Mouse (Mus musculus) midbrain, embryonic 10.5 days (tissue): ENCODE data around the gene Tyk2. TPM values are rescaled to one million over a fixed set of nuclear protein-coding genes. Genes with fewer than 3 reads are reported as not detected.

Experiments
- DNase-seq: peaks from one replicate; pipeline ENCODE4 v3.0.0-alpha.2; 2017; ENCODE audit warnings: low spot score
- H3K27ac ChIP-seq: fragments of 300-500 bp; sonication (generic); replicated peaks from 2 replicates; pipeline ENCODE4 v1.5.1; 2016; ENCODE audit warnings: mild to moderate bottlenecking
- H3K27me3 ChIP-seq: fragments of 300-500 bp; sonication (generic); 2 replicates; pipeline ENCODE4 v1.6.1; 2016; ENCODE audit warnings: low read depth, mild to moderate bottlenecking; ENCODE audit not compliant: poor library complexity, severe bottlenecking
- H3K36me3 ChIP-seq: fragments of 300-500 bp; sonication (generic); 2 replicates; pipeline ENCODE4 v1.6.1; 2016; ENCODE audit warnings: mild to moderate bottlenecking, moderate library complexity
- H3K4me1 ChIP-seq: fragments of 300-500 bp; sonication (generic); 2 replicates; pipeline ENCODE4 v1.6.1; 2016
- H3K4me3 ChIP-seq: fragments of 300-500 bp; sonication (generic); 2 replicates; pipeline ENCODE4 v1.5.1; 2016; ENCODE audit warnings: mild to moderate bottlenecking, moderate library complexity
- H3K9me3 ChIP-seq: fragments of 300-500 bp; sonication (generic); replicated peaks from 2 replicates; pipeline ENCODE4 v1.6.1; 2016; ENCODE audit warnings: mild to moderate bottlenecking
- WGBS: fragments of 180-500 bp; shearing (Covaris S2); methylation state at CpG from one replicate; pipeline ENCODE4 v1.1.7; 2016; 5-methylcytosine and 5-hydroxymethylcytosine counted together
- polyA plus RNA-seq: library from polyadenylated mRNA; unstranded; fragments of >200 nt; fragmentation: Nextera tagmentation; extraction: Ambion mirVana; gene quantifications from 2 replicates; pipeline ENCODE4 v1.2.1, GENCODE M21; 2016

Gene Tyk2
- polyA plus RNA-seq, 1 experiment from 2014 or later = 13.6 TPM

DNA sequence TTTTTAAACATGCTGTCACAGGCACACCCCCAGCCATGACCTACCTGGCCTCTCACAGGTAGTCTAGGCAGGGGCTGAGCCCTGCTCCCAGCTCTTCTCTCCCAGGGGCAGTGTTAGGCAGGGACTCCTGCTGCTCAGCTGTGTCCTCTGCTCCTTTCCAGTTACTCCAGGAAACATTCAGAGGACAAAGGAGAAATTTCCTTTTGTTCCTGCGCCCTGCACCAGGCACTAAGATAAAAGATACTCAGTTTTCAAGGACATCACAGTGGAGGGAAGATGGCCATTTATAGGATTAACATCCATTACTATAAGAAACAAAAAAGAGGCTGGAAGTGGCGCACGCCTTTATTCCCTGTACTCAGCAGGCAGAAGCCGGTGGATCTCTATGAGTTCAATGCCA, 35.1 kb downstream of the Tyk2 start:
- Histone ChIP-seq H3K4me3 (no peak overlapping the region), H3K4me1 (peaks cover 29% of the 10 kb centered on the region), H3K36me3 (peaks cover 8% of the 10 kb centered on the region), H3K27ac (no peak overlapping the region), H3K27me3 (no peaks in the 10 kb centered on the region), H3K9me3 (no peaks in the 10 kb centered on the region)
- no peak for DNase-seq
- WGBS = 80% methylated on average over 4 of the region's 4 CpGs

DNA sequence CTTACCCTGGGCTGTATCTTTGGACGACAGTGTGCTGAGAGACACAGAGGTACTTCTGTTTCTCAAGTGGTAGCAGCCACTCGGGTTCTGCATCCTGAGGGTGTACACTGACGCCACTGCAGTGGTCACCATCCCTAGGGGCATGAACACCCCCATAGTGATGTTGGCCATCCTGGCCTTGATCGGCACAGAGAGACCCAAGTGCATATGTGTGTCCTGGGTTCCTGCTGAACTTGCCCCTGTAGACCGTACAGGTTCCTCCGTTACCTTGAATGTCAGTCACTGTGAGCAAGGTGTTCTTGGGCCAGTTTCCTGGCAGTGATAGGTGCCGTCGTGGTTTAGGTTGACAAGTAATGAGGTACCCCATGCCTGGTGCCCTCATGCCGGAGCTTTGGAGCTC, 37.6 kb downstream of the Tyk2 start:
- H3K4me3 ChIP-seq = no peak overlapping the region
- DNase-seq = no peak
- peaks cover 32% of the 10 kb centered on the region for H3K4me1 ChIP-seq
- no peak overlapping the region for H3K27ac ChIP-seq
- WGBS = 96% methylated on average over 9 of the region's 9 CpGs
- H3K27me3 ChIP-seq = no peaks in the 10 kb centered on the region
- peaks cover 30% of the 10 kb centered on the region for H3K36me3 ChIP-seq
- H3K9me3 ChIP-seq = no peaks in the 10 kb centered on the region

DNA sequence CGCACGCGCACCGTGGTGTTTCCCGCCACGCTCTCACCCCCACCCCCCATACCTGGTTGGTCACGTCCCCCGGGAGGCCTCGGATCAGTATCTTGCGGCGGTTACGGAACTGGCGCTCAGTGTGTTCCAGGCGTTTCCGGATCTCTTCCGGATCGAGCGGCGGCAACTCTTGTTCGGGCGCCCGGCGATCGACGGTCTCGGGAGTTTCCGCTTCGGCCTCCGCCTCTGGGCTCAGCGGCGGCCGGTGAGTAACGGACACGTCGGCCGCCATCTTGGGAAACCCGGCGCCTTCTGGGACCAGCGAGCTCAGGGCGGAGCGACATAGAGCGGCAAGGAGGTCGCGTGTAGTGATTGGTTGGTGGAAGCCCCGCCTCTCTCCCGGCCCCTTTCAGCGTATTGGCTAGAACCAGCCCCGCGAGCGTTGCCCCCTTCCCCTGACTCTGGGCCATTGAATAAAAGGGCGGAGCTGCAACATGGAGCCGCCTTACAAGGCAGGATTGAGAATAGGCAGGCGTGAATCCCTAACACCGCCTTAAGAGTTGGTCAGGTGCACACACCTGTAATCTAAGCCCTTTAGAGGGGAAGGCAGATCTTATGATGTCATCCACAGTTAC, 39.2 kb downstream of the Tyk2 start, which contains the start of the genes Gm38431 and Raver1:
Gene Gm38431, minus strand, starts transcription at position 291 of the 614 bp plus-strand sequence.
Gene Raver1, minus strand, starts transcription at position 302 of the 614 bp plus-strand sequence.
- Histone ChIP-seq H3K27ac (peak within 1 kb of the TSS; percentile 97), H3K36me3 (peaks cover 46% of the 10 kb centered on the region), H3K27me3 (no peaks in the 10 kb centered on the region), H3K4me3 (peak within 1 kb of the TSS; percentile 81), H3K4me1 (peaks cover 32% of the 10 kb centered on the region), H3K9me3 (no peaks in the 10 kb centered on the region)
- WGBS = under 1% methylated on average over 54 of the region's 54 CpGs
- DNase-seq = peak; percentile 98

DNA sequence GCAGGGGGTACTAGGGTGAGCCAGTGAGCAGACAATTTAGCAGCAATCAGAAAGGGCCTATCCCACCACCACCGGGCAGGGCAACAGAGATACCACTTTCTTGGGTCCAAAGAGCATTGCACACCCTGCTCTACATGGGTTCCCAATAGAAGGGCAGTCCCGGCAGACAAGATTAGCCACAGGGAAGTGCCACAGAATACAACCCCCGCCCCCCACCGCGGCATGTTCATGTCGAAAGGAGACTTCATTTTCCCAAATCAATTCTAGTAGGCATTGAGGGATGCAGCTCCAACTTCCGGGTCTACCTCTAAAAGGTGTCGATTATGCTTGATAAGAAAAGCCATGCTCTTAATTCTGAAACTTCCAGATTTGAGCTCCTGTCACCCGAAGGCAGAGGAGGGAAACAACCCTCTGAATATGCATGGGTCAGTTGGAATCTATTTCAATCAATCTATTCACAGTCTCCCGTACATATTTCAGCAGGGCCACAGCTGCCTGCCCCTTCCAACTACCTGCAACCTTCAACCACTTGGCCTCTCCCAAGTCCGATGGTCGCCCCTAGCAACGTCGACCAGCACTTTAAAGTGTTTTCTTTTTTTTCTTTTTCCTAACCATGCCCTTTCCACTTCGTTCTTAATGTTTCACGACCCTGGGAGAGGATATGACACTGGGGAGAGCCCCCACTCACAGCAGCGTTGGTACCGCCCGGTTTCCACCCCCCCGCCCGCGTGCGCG, 39.9 kb downstream of the Tyk2 start:
- H3K27ac ChIP-seq = peak overlapping the region; percentile 97
- H3K27me3 ChIP-seq = no peaks in the 10 kb centered on the region
- 5% methylated on average over 24 of the region's 24 CpGs for WGBS
- H3K4me1 ChIP-seq = peaks cover 32% of the 10 kb centered on the region
- H3K9me3 ChIP-seq = no peaks in the 10 kb centered on the region
- peaks cover 53% of the 10 kb centered on the region for H3K36me3 ChIP-seq
- peak overlapping the region; percentile 81 for H3K4me3 ChIP-seq
- DNase-seq = peak; percentile 20

DNA sequence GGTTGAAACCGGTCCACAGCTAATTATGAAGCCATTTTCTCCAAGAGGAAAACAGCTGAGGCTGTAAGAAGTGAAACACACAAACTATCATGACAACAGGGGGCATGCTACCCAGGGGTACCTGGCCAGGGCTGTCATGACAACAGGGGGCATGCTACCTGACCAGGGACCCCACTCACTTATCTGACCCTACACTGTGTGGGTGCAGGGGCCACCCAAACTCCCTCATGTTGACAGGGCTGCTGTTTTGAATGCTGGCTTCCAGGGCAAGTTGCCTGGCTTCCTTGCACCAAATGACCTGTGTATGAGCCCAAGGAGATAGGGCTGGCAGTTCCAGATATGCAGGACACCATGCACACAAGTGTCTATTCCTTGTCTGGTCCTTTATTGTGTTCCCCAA, 40.5 kb downstream of the Tyk2 start:
- H3K4me1 ChIP-seq = peaks cover 28% of the 10 kb centered on the region
- H3K9me3 ChIP-seq = no peaks in the 10 kb centered on the region
- H3K27ac ChIP-seq = peak overlapping the region; percentile 97; the same call in 1 of the 2 replicates
- WGBS = 90% methylated on average over 1 of the region's 1 CpGs
- DNase-seq = no peak
- no peaks in the 10 kb centered on the region for H3K27me3 ChIP-seq
- H3K36me3 ChIP-seq = peaks cover 59% of the 10 kb centered on the region
- H3K4me3 ChIP-seq = peak overlapping the region; percentile 81

DNA sequence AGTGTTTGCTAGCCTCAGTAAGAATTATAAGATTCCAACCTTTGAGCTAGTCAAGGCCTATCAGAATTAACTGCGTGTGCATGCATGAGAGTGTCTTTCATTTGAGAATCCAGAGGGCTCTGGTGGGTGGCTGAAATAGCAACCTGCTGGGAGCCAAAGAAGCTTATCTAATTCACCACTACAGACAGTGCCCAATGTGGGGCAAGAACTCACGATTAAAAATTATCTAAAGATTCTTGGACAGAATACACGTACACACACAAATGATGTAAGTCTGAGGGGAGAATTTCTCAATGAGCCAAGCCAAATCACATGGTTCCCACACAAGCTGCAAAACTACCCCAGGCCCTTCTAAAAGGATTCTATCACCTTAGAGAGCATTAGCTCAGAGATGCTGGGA, 47.7 kb downstream of the Tyk2 start:
- Histone ChIP-seq H3K9me3 (no peaks in the 10 kb centered on the region), H3K27me3 (no peaks in the 10 kb centered on the region), H3K4me3 (no peak overlapping the region), H3K36me3 (peaks cover 99% of the 10 kb centered on the region), H3K27ac (no peak overlapping the region), H3K4me1 (no peaks in the 10 kb centered on the region)
- DNase-seq = no peak
- WGBS = 91% methylated on average over 3 of the region's 3 CpGs

DNA sequence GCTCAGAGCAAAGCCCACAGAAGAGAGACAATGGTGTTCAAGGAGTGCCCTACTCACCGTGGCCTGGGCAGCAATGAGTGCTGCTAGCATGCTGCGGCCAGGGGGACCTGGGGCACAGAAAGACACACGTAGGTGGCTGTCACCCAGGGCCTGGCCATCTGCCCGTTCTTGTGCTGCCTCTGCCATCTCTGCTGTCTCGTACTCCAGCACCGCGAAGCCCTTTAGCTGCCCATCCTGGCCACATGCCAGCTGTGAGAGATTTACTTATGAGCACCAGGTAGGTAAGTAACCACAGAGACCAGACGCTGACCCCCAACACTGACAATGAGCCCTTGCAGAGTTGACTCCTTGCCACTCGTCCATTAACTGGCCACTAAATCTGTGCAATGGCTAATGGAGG, 49.9 kb downstream of the Tyk2 start:
- DNase-seq = no peak
- no peaks in the 10 kb centered on the region for H3K27me3 ChIP-seq
- H3K4me3 ChIP-seq = no peak overlapping the region
- no peaks in the 10 kb centered on the region for H3K9me3 ChIP-seq
- 93% methylated on average over 9 of the region's 9 CpGs for WGBS
- no peaks in the 10 kb centered on the region for H3K4me1 ChIP-seq
- H3K27ac ChIP-seq = no peak overlapping the region
- peaks cover 99% of the 10 kb centered on the region for H3K36me3 ChIP-seq

DNA sequence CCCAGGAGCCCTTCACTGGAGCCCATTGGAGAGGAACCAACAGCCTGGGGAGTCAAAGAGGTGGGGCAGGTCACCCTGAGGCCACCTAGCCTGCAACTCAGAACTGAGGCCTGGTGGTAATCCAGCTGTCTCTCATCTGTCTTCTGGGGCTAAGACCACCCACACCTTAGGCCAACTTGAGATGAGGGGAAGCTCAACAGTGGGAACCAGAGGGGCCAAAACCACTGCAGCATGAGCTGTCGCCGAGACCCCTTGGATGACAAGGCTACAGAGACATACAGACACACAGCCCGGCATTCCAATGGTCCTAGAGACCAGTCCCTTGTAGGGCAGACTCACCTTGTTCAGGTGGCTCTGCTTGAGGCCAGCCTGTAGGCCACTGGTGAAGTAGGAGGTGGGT, 55.4 kb downstream of the Tyk2 start:
- no peaks in the 10 kb centered on the region for H3K9me3 ChIP-seq
- no peaks in the 10 kb centered on the region for H3K27me3 ChIP-seq
- 91% methylated on average over 3 of the region's 3 CpGs for WGBS
- H3K4me1 ChIP-seq = peaks cover 23% of the 10 kb centered on the region
- no peak for DNase-seq
- H3K4me3 ChIP-seq = no peak overlapping the region
- H3K36me3 ChIP-seq = peaks cover 80% of the 10 kb centered on the region
- H3K27ac ChIP-seq = no peak overlapping the region

DNA sequence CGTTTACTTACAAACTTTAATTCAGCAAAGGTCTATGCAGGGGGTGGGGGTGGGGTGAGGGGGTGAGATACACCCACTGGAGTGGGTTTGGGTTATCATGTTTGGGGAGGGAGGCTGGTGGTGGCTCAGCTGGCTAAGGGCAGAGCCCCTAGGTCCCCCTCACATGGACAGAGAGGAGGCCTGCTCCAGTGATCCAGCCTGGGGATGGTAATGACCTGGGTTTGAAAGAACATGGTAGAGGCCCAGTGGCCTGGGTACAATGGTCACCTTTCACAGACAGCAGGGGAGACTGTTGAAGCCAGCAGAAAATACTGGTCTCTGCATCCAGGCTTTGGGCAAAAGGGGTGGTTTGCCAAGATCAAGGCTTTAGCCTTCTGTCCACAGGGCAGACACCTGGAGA, 56.9 kb downstream of the Tyk2 start:
- Histone ChIP-seq H3K4me3 (peak overlapping the region; percentile 69; the same call in 1 of the 2 replicates), H3K27me3 (no peaks in the 10 kb centered on the region), H3K36me3 (peaks cover 80% of the 10 kb centered on the region), H3K4me1 (peaks cover 23% of the 10 kb centered on the region), H3K9me3 (no peaks in the 10 kb centered on the region), H3K27ac (no peak overlapping the region)
- 94% methylated on average over 1 of the region's 1 CpGs for WGBS
- no peak for DNase-seq

DNA sequence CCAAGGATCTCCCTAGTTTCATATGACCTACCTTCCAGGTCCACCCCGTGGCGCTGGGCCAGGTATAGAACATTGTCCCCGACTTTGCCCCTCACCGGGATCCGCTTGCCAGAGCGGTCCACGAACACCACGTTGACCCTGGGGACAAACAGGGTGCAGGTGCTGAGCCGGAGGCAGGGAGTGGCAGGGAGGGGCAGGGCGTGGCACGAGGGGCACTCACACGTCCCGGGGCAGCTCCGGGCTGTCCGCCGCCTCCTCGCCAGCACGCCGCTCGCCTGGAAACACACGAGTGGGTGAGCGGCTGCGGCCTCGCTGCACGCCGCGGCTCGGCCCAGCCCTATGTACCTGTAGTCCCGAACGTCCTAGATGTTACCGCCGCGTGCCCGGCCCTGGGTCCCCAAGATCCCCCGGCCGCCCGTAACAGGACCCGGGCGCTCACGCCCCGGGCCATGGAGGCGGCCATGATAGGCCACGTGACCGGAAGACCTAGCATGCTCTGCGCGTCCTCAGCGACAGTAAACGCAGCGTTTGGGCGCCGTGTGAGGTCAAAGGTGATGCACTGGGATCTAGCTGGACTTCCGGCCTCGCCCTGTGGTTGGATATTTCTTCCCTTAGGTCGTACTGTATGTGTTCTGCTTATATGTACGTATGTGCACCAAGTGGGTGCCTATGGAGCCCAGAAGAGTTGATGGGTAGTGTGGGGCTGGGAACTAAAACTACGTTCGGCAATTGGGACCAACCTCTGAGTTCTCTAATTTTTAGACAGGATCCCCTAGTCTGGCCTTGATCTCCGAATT, 57.8 kb downstream of the Tyk2 start, which contains the start of the genes Gm49373 and Fdx1l:
Gene Gm49373, minus strand, starts transcription at position 53 of the 797 bp plus-strand sequence.
Gene Fdx1l, minus strand, starts transcription at position 571 of the 797 bp plus-strand sequence.
- Histone ChIP-seq H3K27me3 (no peaks in the 10 kb centered on the region), H3K36me3 (peaks cover 74% of the 10 kb centered on the region), H3K9me3 (no peaks in the 10 kb centered on the region), H3K4me1 (peaks cover 23% of the 10 kb centered on the region), H3K4me3 (peak within 1 kb of the TSS; percentile 69), H3K27ac (peak within 1 kb of the TSS; percentile 80)
- WGBS = 3% methylated on average over 58 of the region's 58 CpGs
- peak; percentile 90 for DNase-seq

DNA sequence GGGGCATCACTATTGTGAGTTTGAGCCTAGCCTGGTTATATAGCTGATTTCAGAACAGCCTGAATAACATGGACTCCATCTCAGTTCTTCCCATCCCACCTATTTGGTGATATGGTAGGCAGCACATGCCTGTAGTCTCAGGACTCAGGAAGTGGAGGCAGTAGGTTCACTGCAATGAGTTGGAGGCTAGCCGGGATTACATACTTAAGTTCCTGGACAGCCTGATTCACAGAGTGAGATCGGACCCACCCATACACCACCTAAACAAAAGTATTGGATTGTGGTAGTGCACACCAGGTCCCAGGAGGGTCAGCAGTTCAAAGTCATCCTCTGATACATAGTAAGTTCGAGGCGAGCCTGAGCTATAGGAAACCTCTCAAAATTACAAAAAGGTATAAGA, 58.4 kb downstream of the Tyk2 start:
- Histone ChIP-seq H3K4me1 (peaks cover 23% of the 10 kb centered on the region), H3K27ac (peak overlapping the region; percentile 80), H3K4me3 (peak overlapping the region; percentile 69), H3K9me3 (no peaks in the 10 kb centered on the region), H3K27me3 (no peaks in the 10 kb centered on the region), H3K36me3 (peaks cover 74% of the 10 kb centered on the region)
- DNase-seq = peak; percentile 15
- 17% methylated on average over 4 of the region's 4 CpGs for whole genome bisulfite sequencing

DNA sequence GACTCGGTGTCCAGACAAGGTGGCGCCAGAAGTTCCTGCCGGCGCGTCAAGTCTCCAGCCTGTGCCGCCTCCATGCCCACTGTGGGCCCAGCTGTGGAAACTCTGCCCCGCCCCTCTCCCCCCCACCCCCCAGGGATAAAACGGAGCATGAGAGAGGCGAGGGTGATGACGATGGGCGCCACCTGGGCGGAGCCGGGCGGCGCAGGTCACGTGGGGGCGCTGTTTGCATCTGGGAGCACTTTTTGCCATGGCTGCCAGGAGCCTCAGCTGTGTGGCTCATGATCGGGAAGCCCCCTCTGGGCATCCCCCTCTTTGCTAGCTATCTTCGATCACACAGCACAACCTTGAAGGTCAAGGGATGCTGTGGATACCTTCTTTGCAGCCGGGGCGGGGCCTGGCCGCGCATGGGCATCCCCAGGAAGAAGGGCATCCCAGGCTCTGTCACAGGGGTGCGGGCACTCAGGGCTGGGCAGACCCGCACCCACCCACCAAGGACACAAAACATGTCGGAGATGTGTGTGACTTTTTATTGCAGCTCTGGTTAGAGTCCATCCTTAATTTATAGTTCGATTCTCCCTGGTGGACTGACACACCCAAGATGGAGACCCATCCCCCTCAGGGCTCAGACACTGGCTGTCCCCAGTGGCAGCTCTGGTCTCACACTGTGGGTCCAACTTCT, 63.9 kb downstream of the Tyk2 start, which contains the start of gene Zglp1:
Gene Zglp1, minus strand, starts transcription at position 88 of the 679 bp plus-strand sequence.
- no peak for DNase-seq
- WGBS = 83% methylated on average over 27 of the region's 27 CpGs
- peaks cover 81% of the 10 kb centered on the region for H3K36me3 ChIP-seq

More for the DNA sequence above, 63.9 kb downstream of the Tyk2 start, which contains the start of gene Zglp1:
- Histone ChIP-seq H3K4me1 (peaks cover 11% of the 10 kb centered on the region), H3K4me3 (no peak within 1 kb of the TSS), H3K9me3 (no peaks in the 10 kb centered on the region), H3K27me3 (no peaks in the 10 kb centered on the region), H3K27ac (no peak within 1 kb of the TSS)
